Mouse (Mus musculus) layer of hippocampus, adult 11-12 months (tissue): Measurements from ENCODE around the gene Tbl1x.

Source experiments
- DNase-seq: peaks from one replicate; pipeline ENCODE4 v3.0.0; 2022; ENCODE audit warnings: low spot score

The Tbl1x gene

GRCm38 (mm10) chrX:77544550-77544949 lies 33.7 kb downstream of the Tbl1x start:
- no peak for DNase-seq

DNA sequence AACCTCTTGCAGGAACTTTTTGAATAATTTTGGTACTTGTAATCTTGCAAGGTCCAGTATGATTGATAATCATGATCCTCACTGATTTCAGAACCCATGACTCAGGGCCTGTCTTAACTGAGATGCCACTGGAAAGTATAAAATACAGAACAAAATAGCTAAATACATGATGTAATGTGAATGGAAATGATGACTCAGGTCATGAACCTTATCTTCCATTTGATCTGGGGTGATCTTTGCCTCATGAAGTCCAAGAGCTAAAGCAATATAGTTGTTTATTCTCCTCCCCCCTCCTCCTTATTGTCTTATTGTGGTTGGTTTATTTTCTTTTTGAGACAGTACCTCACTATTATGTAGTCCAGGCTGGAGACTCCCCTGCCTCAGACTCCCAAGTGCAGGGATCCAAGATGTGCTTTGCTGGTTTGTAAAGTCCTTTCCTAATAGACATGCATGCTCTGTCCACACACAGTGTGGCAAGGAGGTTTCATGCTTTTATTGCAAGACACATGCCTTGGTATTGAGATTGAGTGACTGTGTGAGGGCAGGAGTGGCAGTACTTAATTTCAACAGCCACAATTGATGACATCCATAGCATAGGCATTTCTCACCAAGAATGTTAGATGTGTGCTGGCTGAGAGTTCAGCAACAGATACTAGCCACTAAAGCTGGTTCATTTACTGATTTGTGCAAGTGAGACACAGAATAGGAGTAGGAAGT lies 34.7 kb downstream of the Tbl1x start:
- no peak for DNase-seq

- DNase-seq, result no peak
These were observed 35.6 kb downstream of the Tbl1x start for GRCm38 (mm10) chrX:77546448-77546847.

DNA sequence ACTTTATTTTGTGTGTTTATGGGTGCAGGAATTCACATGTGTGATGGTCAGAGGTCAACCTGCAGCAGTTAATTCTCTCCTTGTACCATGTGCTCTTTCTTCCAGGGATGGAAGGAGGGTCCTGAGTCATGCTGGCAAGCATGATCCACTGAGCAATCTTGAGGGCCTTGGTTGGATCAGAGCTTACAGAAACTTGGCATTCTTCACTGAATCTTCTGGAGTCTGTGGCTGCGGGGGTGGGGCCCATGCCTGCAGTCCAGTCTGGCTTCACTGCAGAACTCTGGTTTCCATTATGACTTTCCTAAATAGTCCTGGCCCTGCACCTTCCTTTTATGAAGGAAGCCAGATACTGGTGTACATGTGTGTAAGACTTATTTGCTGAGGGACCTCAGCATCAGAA lies 38.1 kb downstream of the Tbl1x start:
- no peak for DNase-seq

- DNase-seq, result no peak
These were observed 39.6 kb downstream of the Tbl1x start for GRCm38 (mm10) chrX:77550388-77550787.

DNA sequence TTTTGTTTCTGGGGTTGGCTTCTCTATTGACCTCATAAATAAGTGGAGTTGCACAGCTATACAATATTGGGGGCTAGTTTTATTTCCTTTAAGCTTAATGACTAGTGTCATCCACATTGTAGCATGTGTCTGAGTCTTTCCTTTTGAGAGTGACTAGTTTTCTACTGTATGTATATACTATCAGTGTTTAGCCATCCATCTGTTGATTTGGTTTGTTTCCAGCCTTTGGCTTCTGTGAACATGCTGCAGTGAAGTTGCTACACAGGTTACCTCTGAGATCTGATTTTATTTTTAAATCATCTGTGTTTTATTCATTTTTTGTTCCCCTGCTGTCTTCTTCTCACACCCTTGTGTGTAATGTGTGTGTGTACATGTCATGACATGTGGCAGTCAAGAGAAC lies 40.5 kb downstream of the Tbl1x start:
- no peak for DNase-seq

DNA sequence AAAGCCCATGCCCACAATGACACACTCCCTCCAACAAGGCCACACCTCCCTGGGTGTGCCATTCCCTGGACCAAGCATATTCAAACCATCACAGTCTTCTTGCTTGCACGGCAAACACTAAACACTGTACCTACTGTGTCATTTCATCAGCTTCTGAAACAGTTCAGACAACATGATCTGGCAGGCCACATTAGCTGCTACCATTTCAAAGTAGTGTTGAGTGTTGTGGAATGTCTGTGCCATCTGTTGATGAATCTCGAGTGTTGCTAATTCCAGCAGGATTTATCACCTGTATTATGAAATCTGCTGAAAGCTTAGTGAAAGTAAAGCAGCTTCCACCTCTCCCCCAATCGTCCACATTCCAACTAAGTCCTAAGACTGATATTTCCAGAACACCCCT lies 41.3 kb downstream of the Tbl1x start:
- no peak for DNase-seq

DNA sequence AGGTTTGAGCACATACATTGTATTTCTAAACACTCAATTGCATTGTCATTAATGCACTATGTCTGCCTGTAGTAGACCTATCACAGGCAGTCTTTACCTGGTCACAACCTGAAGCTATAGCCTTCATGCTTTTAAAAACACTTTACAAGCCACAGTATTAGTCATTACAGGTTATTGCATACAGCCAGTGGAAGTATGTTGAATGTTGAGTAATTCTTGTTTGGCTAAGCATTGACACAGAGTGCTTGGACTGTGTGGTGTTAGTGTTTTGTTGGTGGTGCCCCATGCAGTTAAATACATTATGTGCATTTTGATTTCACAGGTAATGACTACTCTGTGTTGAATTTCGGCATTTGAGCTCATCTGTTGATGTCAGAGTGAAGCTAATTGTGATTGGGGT lies 45.2 kb downstream of the Tbl1x start:
- no peak for DNase-seq

DNA sequence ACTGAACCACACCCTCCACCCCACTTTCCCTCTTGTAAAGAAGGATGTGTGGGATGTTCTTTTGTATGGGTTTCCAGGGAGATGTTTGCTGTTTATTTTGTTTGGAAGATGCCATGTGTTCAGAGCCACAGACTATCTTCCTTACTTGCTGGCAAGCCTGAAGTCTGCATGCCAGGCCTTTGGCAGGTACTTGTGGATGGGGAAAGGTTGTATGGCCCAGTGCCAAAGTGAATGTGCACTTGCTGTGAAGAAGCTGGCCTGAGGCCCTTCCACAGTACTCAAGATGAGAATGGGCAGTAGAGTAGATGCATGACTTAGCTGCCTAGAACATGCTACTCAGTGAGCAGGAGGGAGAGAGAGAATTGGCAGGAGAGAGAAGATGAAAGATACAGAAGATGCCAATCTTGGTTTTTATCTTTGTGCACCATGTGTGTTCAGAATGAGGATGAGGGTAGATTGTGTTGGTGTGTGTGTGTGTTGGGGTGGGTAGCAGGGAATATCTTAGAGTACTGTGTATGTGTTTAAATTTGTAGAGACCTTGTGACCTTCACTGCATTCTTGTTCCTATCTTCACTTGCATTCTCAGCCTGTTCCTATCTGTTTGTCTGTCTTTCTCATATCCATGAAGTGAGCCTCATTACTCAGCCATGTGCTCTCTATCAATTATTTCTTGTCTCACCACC lies 48.5 kb downstream of the Tbl1x start:
- DNase-seq, result no peak

DNA sequence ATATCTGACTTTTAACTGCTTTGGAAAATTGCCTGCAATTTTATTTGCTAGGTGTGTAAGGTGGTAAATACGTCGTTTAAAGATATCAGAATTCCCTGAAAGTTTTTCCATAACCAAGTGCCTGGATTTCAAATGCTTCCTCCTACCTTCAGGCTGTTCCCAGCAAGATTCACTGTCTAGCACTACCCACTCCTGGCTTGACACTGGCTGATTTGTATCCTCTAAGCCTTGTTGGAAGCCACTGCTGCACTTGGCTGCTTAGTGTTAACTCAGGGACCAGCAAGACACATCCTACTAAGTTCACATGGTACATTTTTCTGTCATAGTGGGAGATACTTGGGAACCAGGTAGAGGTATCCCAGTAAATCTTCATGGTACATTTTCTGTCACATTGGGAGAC lies 52.8 kb downstream of the Tbl1x start:
- DNase-seq, result no peak

DNA sequence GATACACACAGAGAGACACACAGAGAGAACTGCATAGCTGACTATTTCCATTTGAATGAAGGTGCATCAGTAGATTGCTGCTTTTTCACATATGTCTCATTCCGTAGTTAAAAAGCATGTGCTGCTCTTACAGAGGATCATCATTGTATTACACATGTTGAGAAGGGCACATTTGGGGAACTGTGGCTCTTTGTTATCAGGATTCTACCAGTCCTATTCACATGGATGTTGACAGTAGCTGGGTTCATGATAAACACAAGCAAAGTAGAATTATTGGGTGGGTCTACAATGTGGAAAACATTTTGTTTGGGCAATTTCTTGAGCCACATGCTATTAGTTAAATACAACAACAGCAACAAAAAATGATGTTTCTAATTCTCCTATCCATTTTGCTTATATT lies 55.9 kb downstream of the Tbl1x start:
- DNase-seq, result no peak

GRCm38 (mm10) chrX:77568013-77568412 lies 57.2 kb downstream of the Tbl1x start:
- no peak for DNase-seq

GRCm38 (mm10) chrX:77573743-77574142 lies 62.9 kb downstream of the Tbl1x start:
- no peak for DNase-seq

DNA sequence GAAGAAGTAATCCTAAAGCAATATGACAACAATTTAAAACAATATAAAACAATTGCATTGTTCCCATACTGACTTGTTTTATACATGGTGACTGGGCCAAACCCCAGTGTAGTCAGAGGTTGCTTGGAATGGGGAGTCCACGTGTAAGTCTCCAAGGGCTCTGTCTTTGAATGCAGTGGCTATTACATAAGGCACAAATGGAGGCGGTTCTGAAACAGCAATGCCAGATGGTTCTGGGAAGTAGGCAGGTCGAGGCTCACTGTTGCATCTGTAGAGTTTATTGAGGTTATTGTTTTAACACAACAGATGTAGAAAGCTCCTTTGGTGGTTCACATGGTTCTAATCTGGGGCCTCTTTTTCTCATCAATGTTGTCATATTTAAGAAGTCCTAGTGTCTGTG lies 66.3 kb downstream of the Tbl1x start:
- no peak for DNase-seq

DNA sequence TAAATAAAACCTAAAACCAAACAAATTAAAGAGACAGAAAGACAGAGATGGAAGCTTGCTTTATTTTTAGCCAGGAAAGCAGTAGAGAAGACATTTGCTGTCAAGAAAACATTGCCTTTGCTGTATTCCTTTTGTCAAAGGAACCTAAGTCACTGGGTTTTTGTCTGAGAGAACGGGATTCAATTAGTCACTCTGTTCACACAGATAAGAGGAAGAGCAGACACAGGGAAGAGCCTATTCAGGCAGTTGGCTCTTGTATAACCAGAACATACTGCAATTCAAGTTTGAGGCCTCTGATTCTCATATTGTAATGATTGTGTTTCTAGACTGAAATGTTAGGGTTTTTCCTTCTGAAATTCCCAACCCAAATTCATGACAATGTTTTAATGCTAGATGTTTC lies 67.4 kb downstream of the Tbl1x start:
- no peak for DNase-seq

DNA sequence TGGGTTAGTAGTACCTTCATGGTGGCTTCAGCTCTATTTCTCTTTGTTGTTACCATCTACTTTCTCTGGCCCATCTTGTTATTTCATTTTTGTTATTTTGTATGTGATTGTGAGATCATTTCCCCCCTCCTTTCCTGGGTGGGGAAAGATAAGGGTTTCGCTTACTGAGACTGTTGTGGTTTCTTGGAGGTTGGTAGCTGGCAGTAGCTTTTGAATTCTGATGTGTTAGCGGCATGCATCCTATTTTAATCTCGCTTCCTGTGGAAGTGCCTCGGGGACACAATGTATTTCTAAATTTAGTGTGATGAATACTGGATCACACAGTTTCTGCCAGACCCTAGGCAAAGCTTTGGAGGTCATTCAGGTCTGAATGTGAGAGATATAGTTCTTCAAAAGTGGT lies 69.2 kb downstream of the Tbl1x start:
- no peak for DNase-seq

DNA sequence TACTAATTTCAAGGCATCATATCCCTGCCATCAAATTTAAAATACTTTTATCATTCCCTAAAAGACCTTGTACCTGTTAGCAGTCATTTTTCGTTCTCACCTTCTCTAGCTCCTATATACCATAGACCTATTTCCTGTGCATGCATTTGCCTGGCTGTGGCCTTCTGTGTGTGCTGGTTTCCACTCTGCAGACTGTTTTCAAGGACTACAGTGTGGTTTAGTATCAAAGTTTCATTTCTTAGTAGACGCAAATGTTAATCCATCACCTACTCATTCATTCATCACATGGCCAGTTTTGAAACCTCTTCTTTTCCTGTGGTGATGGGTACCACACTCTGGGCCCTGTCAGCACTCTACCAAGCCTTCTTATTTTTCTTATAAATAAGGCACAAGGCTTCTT lies 75.2 kb downstream of the Tbl1x start:
- no peak for DNase-seq

GRCm38 (mm10) chrX:77594670-77595224 lies 83.9 kb downstream of the Tbl1x start:
- no peak for DNase-seq

- peak; percentile 21 for DNase-seq
These were observed 86.9 kb downstream of the Tbl1x start for GRCm38 (mm10) chrX:77597674-77598073.

DNA sequence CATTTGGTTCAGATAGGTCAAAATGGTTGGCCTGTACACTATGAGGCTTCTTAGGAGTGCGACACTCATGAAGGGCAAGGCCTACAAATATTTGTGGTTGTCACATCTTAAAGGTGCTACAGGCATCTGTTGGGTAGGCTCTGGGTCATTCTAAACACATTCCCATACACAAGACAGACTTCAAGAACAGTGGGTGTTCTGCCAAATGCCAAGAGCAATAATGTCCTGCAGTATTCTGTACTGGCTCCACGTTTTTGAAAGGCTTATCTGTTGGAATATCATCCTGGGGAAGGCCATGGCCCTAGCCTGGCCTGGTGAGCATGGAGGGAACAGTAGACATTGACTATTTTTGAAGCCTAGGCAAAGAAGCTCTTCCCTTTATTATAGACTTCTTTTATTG lies 87.9 kb downstream of the Tbl1x start:
- DNase-seq, result no peak

DNA sequence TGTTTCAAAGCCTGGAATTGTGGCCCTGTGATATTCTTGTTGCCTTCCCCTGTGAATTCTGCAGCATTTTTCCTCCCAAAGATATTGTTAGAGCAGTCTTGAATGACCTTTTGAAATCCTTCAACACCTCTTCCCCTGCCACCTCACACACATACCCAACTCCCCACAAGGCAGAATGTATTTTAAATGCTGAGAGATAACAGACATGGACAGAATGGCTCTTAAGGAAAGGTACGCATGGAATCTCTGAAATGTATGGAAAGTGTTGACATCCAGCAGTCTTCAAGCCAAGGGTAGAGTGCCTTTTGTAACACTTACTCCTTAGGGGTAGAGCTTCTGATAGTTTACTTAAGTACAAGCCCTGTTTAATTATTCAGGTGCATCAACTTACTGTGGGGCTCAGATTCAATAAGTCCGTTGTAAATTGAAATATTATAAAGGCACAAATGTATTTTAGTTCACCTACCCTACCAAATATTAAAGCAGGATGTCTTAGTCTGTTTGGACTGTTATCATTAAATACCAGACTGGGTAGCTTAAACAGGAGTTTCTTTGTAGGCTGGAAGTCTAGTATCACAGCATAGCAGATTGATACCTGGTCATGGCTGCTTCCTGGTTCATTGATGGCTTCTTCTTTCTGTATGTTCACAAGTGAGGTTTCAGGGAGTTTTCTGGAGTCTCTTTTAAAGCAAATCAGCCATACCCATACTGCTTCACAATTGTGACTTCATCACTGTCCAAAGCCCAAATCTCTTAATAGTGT lies 92.9 kb downstream of the Tbl1x start:
- no peak for DNase-seq

GRCm38 (mm10) chrX:77607488-77607887 lies 96.7 kb downstream of the Tbl1x start:
- no peak for DNase-seq
